Mouse (Mus musculus): ENCODE measurements around the gene Fcna. TPM values are rescaled to one million over a fixed set of nuclear protein-coding genes. Genes with fewer than 3 reads are reported as not detected.

The Fcna gene
- polyA plus RNA-seq, 1 experiment from 2014 or later: 3.1 TPM

DNA sequence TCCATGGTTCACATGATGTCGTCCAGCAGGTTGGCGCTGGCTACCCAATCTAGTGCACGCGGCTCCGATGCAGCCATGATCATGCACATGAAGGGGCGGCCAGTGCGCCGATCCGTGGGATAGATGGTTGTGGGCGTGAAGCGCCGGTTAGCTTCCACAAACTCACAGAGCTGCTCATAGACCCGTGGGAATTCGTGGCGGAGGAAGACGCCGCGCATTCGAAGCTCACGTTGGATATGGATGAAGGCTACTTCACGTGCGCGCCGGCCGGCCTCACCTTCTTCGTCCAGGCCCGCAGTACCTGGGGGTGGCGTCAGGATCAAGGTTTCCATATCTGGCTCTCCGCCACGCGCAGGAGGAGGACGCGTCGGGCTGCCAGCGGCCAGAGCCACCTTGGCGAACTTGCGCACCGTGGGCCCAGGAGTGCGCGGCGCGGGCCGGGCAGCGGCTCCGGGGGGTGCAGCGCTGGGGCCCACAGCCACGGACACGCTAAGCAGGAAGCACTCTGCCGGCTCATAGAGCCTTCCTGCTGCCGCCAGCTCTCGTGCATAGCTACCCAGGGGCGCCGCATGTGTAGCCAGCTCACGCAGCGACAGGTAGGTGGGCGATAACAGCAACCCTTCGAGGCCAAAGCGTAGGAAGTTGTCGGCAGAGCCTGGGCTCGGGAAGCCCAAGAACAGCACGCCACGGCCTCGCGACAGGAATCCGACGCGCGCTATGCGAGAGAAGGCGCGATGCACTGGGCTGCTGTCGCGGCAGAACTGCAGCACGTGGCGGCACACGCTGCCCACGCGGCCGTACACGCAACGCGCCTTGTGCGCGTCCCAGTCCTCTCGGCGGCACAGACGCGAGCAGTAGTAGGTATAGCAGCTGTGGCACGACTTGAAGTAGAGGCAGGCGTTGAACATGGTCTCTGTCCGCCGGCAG, 50.6 kb downstream of the Fcna start:
- peaks cover 17% of the 10 kb centered on the region; the same call in 1 of the 2 replicates for H3K36me3 ChIP-seq (ENCODE audit: control insufficient read depth, insufficient read depth, low read length)
- peaks cover 55% of the 10 kb centered on the region for H3K4me1 ChIP-seq (ENCODE audit: control insufficient read depth, insufficient read depth, low read length)
- WGBS: 18% methylated on average over 92 of the region's 92 CpGs
- ATAC-seq: no peak
- H3K9ac ChIP-seq (ENCODE audit: low read depth, low read length): no peak overlapping the region
- H3K27me3 ChIP-seq (ENCODE audit: control insufficient read depth, insufficient read depth, low read depth, low read length): peaks cover 49% of the 10 kb centered on the region
- H3K4me3 ChIP-seq (ENCODE audit: low read depth, low read length): peak overlapping the region; percentile 14; the same call in 1 of the 2 replicates
- no peaks in the 10 kb centered on the region for H3K9me3 ChIP-seq (replicated peaks; ENCODE audit: control insufficient read depth, low read length, poor library complexity, severe bottlenecking)
- no peak overlapping the region for H3K27ac ChIP-seq (ENCODE audit: low read length)
- H3K4me2 ChIP-seq (ENCODE audit: low read length): peak overlapping the region; percentile 27; the same call in 1 of the 2 replicates

DNA sequence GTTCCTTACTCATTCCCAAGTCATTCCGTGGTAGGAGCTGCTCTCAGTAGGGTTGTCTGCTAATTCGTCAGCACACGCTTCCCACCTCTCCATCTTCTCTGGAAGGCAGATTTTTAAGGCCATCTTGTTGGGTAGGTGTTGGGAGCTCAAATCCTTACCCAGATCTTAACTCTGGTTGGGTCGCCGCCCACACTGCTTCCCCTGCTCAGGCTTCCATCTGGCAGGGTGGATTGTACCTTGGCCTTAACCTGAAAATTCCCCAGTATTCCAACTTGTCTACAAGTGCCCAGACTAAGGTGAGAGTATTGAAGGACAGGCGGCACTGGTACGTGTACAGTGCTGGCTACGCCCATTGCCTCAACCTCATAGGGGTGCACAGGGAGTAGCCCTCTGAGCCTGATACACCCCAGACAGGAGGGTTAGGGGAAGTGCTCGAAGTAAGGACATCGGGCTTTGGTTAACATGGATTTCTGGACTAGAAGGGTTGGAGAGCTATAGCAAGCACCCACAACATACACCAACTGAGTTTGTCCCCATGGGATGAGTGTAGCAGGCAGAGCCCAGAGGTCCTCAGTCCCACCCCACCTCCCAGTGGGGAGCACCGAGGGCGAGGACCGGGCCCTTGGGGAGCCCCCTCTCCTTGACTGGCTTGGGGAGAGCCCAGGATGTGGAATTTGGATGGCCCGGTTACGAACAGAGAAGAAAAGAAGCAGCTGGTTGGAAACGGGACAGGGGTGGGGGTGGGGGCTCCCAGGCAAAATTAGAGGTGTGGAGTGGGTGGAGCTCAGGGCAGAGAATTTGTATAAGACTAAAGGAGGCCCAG, 51.6 kb downstream of the Fcna start:
- Histone ChIP-seq H3K27me3 (ENCODE audit: control insufficient read depth, insufficient read depth, low read depth, low read length) (peaks cover 49% of the 10 kb centered on the region), H3K4me1 (ENCODE audit: control insufficient read depth, insufficient read depth, low read length) (peaks cover 49% of the 10 kb centered on the region), H3K9me3 (replicated peaks; ENCODE audit: control insufficient read depth, low read length, poor library complexity, severe bottlenecking) (no peaks in the 10 kb centered on the region), H3K36me3 (ENCODE audit: control insufficient read depth, insufficient read depth, low read length) (peaks cover 17% of the 10 kb centered on the region; the same call in 1 of the 2 replicates), H3K27ac (ENCODE audit: low read length) (no peak overlapping the region), H3K4me2 (ENCODE audit: low read length) (no peak overlapping the region; the same call in 1 of the 2 replicates), H3K4me3 (ENCODE audit: low read depth, low read length) (no peak overlapping the region), H3K9ac (ENCODE audit: low read depth, low read length) (0 out of 2 replicates have a peak overlapping the region, but pooled peaks have one; percentile 74)
- WGBS: 69% methylated on average over 16 of the region's 16 CpGs
- ATAC-seq: no peak

DNA sequence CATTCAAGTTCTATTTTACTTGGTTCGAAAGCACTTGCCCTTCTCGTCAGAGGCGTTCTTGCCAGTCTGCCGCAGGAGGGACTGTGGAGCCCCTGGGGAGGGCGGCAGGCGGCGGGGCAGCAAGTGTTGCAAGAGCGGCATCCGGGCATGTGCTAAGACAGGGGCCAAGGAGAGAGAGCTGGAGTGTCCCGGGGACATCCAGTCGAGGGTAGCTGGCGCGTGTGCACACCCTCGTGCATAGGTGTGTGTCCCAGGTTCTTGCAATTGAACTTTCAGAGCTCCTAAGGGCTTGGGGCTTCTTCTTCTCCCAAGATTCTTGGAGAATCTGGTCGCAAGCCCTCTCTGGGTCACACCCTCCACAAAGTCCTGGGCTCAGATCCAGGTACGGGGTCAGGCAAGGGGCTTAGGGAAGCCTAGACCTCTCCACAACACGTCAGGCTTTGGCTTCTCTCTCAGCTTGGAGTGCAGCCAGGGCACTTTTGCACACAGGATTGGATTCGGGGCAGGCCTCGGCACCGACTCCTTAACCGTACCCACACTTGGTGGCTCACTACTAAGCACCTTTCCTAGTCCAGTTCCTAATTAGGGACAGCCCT, 52.3 kb downstream of the Fcna start:
- Histone ChIP-seq H3K9me3 (replicated peaks; ENCODE audit: control insufficient read depth, low read length, poor library complexity, severe bottlenecking) (no peaks in the 10 kb centered on the region), H3K9ac (ENCODE audit: low read depth, low read length) (peak overlapping the region; percentile 74), H3K4me1 (ENCODE audit: control insufficient read depth, insufficient read depth, low read length) (peaks cover 43% of the 10 kb centered on the region), H3K4me3 (ENCODE audit: low read depth, low read length) (peak overlapping the region; percentile 52), H3K27me3 (ENCODE audit: control insufficient read depth, insufficient read depth, low read depth, low read length) (peaks cover 47% of the 10 kb centered on the region), H3K36me3 (ENCODE audit: control insufficient read depth, insufficient read depth, low read length) (peaks cover 17% of the 10 kb centered on the region; the same call in 1 of the 2 replicates), H3K4me2 (ENCODE audit: low read length) (peak overlapping the region; percentile 96), H3K27ac (ENCODE audit: low read length) (peak overlapping the region; percentile 93)
- WGBS: 16% methylated on average over 20 of the region's 21 CpGs
- no peak for ATAC-seq

Other genes with a start within 250 kb of the Fcna start
- gene Entpd2, start 232.2 kb downstream of the Fcna start, polyA plus RNA-seq (2015; fragmentation: Nextera tagmentation; extraction: Ambion mirVana): 3.7 and 9.0 TPM in 2 replicates
- gene Npdc1, start 228.7 kb downstream of the Fcna start, polyA plus RNA-seq (2015; fragmentation: Nextera tagmentation; extraction: Ambion mirVana): 481 and 529 TPM in 2 replicates
- 0.09 and 0.80 TPM in 2 replicates for gene Fut7, start 204.8 kb downstream of the Fcna start, polyA plus RNA-seq (2015; fragmentation: Nextera tagmentation; extraction: Ambion mirVana)
- gene Abca2, start 199.3 kb downstream of the Fcna start, polyA plus RNA-seq (2015; fragmentation: Nextera tagmentation; extraction: Ambion mirVana): 17.3 and 18.3 TPM in 2 replicates
- 2.8 and 3.4 TPM in 2 replicates for gene Clic3, start 171.2 kb downstream of the Fcna start, polyA plus RNA-seq (2015; fragmentation: Nextera tagmentation; extraction: Ambion mirVana)
- 121 and 130 TPM in 2 replicates for gene Paxx, start 166.9 kb downstream of the Fcna start, polyA plus RNA-seq (2015; fragmentation: Nextera tagmentation; extraction: Ambion mirVana)
- 465 and 593 TPM in 2 replicates for gene Ptgds, start 158.0 kb downstream of the Fcna start, polyA plus RNA-seq (2015; fragmentation: Nextera tagmentation; extraction: Ambion mirVana)
- gene Lcn12, start 134.1 kb downstream of the Fcna start, polyA plus RNA-seq (2015; fragmentation: Nextera tagmentation; extraction: Ambion mirVana): not detected in 2 replicates
- gene Fbxw5, start 127.3 kb downstream of the Fcna start, polyA plus RNA-seq (2015; fragmentation: Nextera tagmentation; extraction: Ambion mirVana): 137 and 139 TPM in 2 replicates
- 5.1 and 5.9 TPM in 2 replicates for gene C8g, start 126.3 kb downstream of the Fcna start, polyA plus RNA-seq (2015; fragmentation: Nextera tagmentation; extraction: Ambion mirVana)
- 15.2 and 15.9 TPM in 2 replicates for gene Traf2, start 81.1 kb downstream of the Fcna start, polyA plus RNA-seq (2015; fragmentation: Nextera tagmentation; extraction: Ambion mirVana)
- 374 and 380 TPM in 2 replicates for gene Edf1, start 70.2 kb downstream of the Fcna start, polyA plus RNA-seq (2015; fragmentation: Nextera tagmentation; extraction: Ambion mirVana)
- gene Mamdc4, start 53.2 kb downstream of the Fcna start, polyA plus RNA-seq (2015; fragmentation: Nextera tagmentation; extraction: Ambion mirVana): 0.50 and 2.4 TPM in 2 replicates
- gene Phpt1, start 52.8 kb downstream of the Fcna start, polyA plus RNA-seq (2015; fragmentation: Nextera tagmentation; extraction: Ambion mirVana): 148 and 149 TPM in 2 replicates
- gene Ajm1, start 46.3 kb downstream of the Fcna start, polyA plus RNA-seq (2015; fragmentation: Nextera tagmentation; extraction: Ambion mirVana): 11.4 and 14.9 TPM in 2 replicates
- gene Rabl6, start 19.5 kb downstream of the Fcna start, polyA plus RNA-seq (2015; fragmentation: Nextera tagmentation; extraction: Ambion mirVana): 64.7 and 68.3 TPM in 2 replicates
- gene Ccdc183, start 10.4 kb downstream of the Fcna start, polyA plus RNA-seq (2015; fragmentation: Nextera tagmentation; extraction: Ambion mirVana): 0.11 and 0.24 TPM in 2 replicates
- gene Tmem141, start 6.0 kb downstream of the Fcna start, polyA plus RNA-seq (2015; fragmentation: Nextera tagmentation; extraction: Ambion mirVana): 56.4 and 67.2 TPM in 2 replicates
- gene Lcn8, start 25.1 kb upstream of the Fcna start, polyA plus RNA-seq (2015; fragmentation: Nextera tagmentation; extraction: Ambion mirVana): not detected in 2 replicates
- not detected in 2 replicates for gene Lcn5, start 29.9 kb upstream of the Fcna start, polyA plus RNA-seq (2015; fragmentation: Nextera tagmentation; extraction: Ambion mirVana)
- not detected in 2 replicates for gene Lcn6, start 48.8 kb upstream of the Fcna start, polyA plus RNA-seq (2015; fragmentation: Nextera tagmentation; extraction: Ambion mirVana)
- gene Lcn10, start 54.7 kb upstream of the Fcna start, polyA plus RNA-seq (2015; fragmentation: Nextera tagmentation; extraction: Ambion mirVana): not detected in 2 replicates
- gene Obp2a, start 72.0 kb upstream of the Fcna start, polyA plus RNA-seq (2015; fragmentation: Nextera tagmentation; extraction: Ambion mirVana): not detected in 2 replicates
- gene Bmyc, start 78.7 kb upstream of the Fcna start, polyA plus RNA-seq (2015; fragmentation: Nextera tagmentation; extraction: Ambion mirVana): 158 and 170 TPM in 2 replicates
- gene Obp2b, start 109.0 kb upstream of the Fcna start, polyA plus RNA-seq (2015; fragmentation: Nextera tagmentation; extraction: Ambion mirVana): not detected in 2 replicates
- not detected in 2 replicates for gene Lcn3, start 137.5 kb upstream of the Fcna start, polyA plus RNA-seq (2015; fragmentation: Nextera tagmentation; extraction: Ambion mirVana)
- not detected in 2 replicates for gene Lcn11, start 149.0 kb upstream of the Fcna start, polyA plus RNA-seq (2015; fragmentation: Nextera tagmentation; extraction: Ambion mirVana)
- gene Gm13539, start 154.2 kb upstream of the Fcna start, polyA plus RNA-seq (2015; fragmentation: Nextera tagmentation; extraction: Ambion mirVana): not detected in 2 replicates
- not detected in 2 replicates for gene Glt6d1, start 187.8 kb upstream of the Fcna start, polyA plus RNA-seq (2015; fragmentation: Nextera tagmentation; extraction: Ambion mirVana)
- gene Lcn9, start 195.1 kb upstream of the Fcna start, polyA plus RNA-seq (2015; fragmentation: Nextera tagmentation; extraction: Ambion mirVana): not detected in 2 replicates
- gene Sohlh1, start 219.2 kb upstream of the Fcna start, polyA plus RNA-seq (2015; fragmentation: Nextera tagmentation; extraction: Ambion mirVana): not detected in 2 replicates
- gene Kcnt1, start 235.7 kb upstream of the Fcna start, polyA plus RNA-seq (2015; fragmentation: Nextera tagmentation; extraction: Ambion mirVana): 18.8 and 21.8 TPM in 2 replicates